Mouse (Mus musculus): ENCODE measurements around the gene Tppp2.

Gene Tppp2

GRCm38 (mm10) chr14:51896539-51897170, 21.6 kb upstream of the Tppp2 start:
- ChIA-PET POLR2A (interaction anchor here in 3 of 4 experiments (0.7 to 7.9 kb wide), 6 partner anchors 10 to 213 kb away, joined by 3 to 65 read pairs (median 5); partner anchors contain the start of genes Mettl17 (in 2 of the 3) and Ndrg2 (in 1 of the 3)), CTCF (interaction anchor here in 2 of 4 experiments (0.6 to 1.1 kb wide), 5 partner anchors 9 to 442 kb away, joined by 3 to 10 read pairs (median 4); partner anchors contain the start of genes Rab2b (in 1 of the 2) and Tox4 (in 1 of the 2))

- ChIA-PET CTCF (interaction anchor here in 1 of 4 experiments (0.7 to 1.0 kb wide), 2 partner anchors 9 to 109 kb away, joined by 3 to 4 read pairs; no protein-coding TSS in a partner anchor), POLR2A (interaction anchor here in 3 of 4 experiments (0.7 to 7.9 kb wide), 12 partner anchors 8 to 148 kb away, joined by 3 to 65 read pairs (median 4); partner anchors contain the start of genes Zfp219 (in 2 of the 3), Mettl17 (in 1 of the 3) and Ndrg2 (in 1 of the 3))
These were observed 18.9 kb upstream of the Tppp2 start for GRCm38 (mm10) chr14:51899351-51899750.

- ChIA-PET POLR2A (interaction anchor here (0.5 to 7.9 kb wide), 51 partner anchors 9 to 439 kb away, joined by 3 to 65 read pairs (median 4); partner anchors contain the start of genes Zfp219 (in 3 of the 4), Hnrnpc (in 2 of the 4), Ndrg2 (in 2 of the 4) and Mettl17 (in 1 of the 4)), CTCF (interaction anchor here (0.5 to 4.5 kb wide), 36 partner anchors 8 to 1553 kb away, joined by 3 to 27 read pairs (median 4); partner anchors contain the start of genes Ndrg2 (in 3 of the 4) and Mettl17 (in 1 of the 4))
These were observed 15.2 kb upstream of the Tppp2 start for GRCm38 (mm10) chr14:51902806-51903710.

- ChIA-PET POLR2A (interaction anchor here (0.7 to 7.9 kb wide), 52 partner anchors 9 to 294 kb away, joined by 3 to 65 read pairs (median 4); partner anchors contain the start of genes Zfp219 (in 3 of the 4), Hnrnpc (in 2 of the 4), Mettl17 (in 2 of the 4) and Ndrg2 (in 2 of the 4)), CTCF (interaction anchor here (0.5 to 4.5 kb wide), 29 partner anchors 9 to 1135 kb away, joined by 3 to 27 read pairs (median 5); partner anchors contain the start of genes Ndrg2 (in 3 of the 4) and Mettl17 (in 1 of the 4))
These were observed 14.4 kb upstream of the Tppp2 start for GRCm38 (mm10) chr14:51903782-51904181.

- CTCF ChIA-PET: interaction anchor here in 3 of 4 experiments (0.5 to 4.5 kb wide), 22 partner anchors 8 to 1134 kb away, joined by 3 to 27 read pairs (median 4); partner anchors contain the start of genes Ndrg2 (in 3 of the 3), Arhgef40 (in 1 of the 3), Mettl17 (in 1 of the 3) and Slc39a2 (in 1 of the 3)
- POLR2A ChIA-PET: interaction anchor here in 3 of 4 experiments (0.8 to 3.7 kb wide), 34 partner anchors 9 to 210 kb away, joined by 3 to 30 read pairs (median 6); partner anchors contain the start of genes Hnrnpc (in 2 of the 3), Ndrg2 (in 2 of the 3), Zfp219 (in 2 of the 3) and Arhgef40 (in 1 of the 3)
These were observed 13.5 kb upstream of the Tppp2 start for GRCm38 (mm10) chr14:51904706-51905105.

- CTCF ChIA-PET: interaction anchor here in 2 of 4 experiments (0.6 to 4.5 kb wide), 8 partner anchors 13 to 421 kb away, joined by 3 to 26 read pairs (median 4); partner anchors contain the start of genes Arhgef40 (in 1 of the 2) and Slc39a2 (in 1 of the 2)
- POLR2A ChIA-PET: interaction anchor here in 2 of 4 experiments (0.6 to 3.7 kb wide), 11 partner anchors 7 to 230 kb away, joined by 3 to 30 read pairs (median 4); partner anchors contain the start of genes Ndrg2 (in 2 of the 2), Rpgrip1 (in 1 of the 2) and Zfp219 (in 1 of the 2)
These were observed 12.1 kb upstream of the Tppp2 start for GRCm38 (mm10) chr14:51906102-51906501.

- ChIA-PET POLR2A (interaction anchor here (0.7 to 4.2 kb wide), 25 partner anchors 7 to 229 kb away, joined by 3 to 65 read pairs (median 9); partner anchors contain the start of genes Mettl17 (in 2 of the 4), Zfp219 (in 2 of the 4), Hnrnpc (in 1 of the 4) and Rnase13 (in 1 of the 4)), CTCF (interaction anchor here in 2 of 4 experiments (0.7 to 1.5 kb wide), 9 partner anchors 8 to 321 kb away, joined by 3 to 5 read pairs (median 3); no protein-coding TSS in a partner anchor)
These were observed 6.9 kb upstream of the Tppp2 start for GRCm38 (mm10) chr14:51911301-51911700.

GRCm38 (mm10) chr14:51912391-51913061, 5.7 kb upstream of the Tppp2 start:
- POLR2A ChIA-PET: interaction anchor here (0.5 to 4.2 kb wide), 73 partner anchors 7 to 404 kb away, joined by 3 to 65 read pairs (median 5); partner anchors contain the start of genes Hnrnpc (in 2 of the 4), Mettl17 (in 2 of the 4), Zfp219 (in 2 of the 4) and Arhgef40 (in 1 of the 4)
- CTCF ChIA-PET: interaction anchor here (0.6 to 3.2 kb wide), 26 partner anchors 9 to 385 kb away, joined by 3 to 27 read pairs (median 4); partner anchors contain the start of gene Mettl17 (in 1 of the 4)

GRCm38 (mm10) chr14:51913062-51913959, 4.9 kb upstream of the Tppp2 start:
- CTCF ChIA-PET: interaction anchor here (0.5 to 3.2 kb wide), 17 partner anchors 9 to 816 kb away, joined by 3 to 27 read pairs (median 4); partner anchors contain the start of gene Mettl17 (in 1 of the 4)
- POLR2A ChIA-PET: interaction anchor here (0.5 to 4.2 kb wide), 57 partner anchors 8 to 599 kb away, joined by 3 to 65 read pairs (median 6); partner anchors contain the start of genes Hnrnpc (in 2 of the 4), Mettl17 (in 2 of the 4), Zfp219 (in 2 of the 4) and Arhgef40 (in 1 of the 4)

- ChIA-PET POLR2A (interaction anchor here in 3 of 4 experiments (0.6 to 4.2 kb wide), 24 partner anchors 9 to 600 kb away, joined by 3 to 65 read pairs (median 4); partner anchors contain the start of genes Arhgef40 (in 1 of the 3), Hnrnpc (in 1 of the 3) and Mettl17 (in 1 of the 3)), CTCF (interaction anchor here in 3 of 4 experiments (0.5 to 3.2 kb wide), 12 partner anchors 10 to 817 kb away, joined by 3 to 27 read pairs (median 3); no protein-coding TSS in a partner anchor)
These were observed 4.1 kb upstream of the Tppp2 start, which contains the start of gene Ndrg2 for GRCm38 (mm10) chr14:51913960-51914762. Gene Ndrg2, minus strand, starts transcription at chr14:51914158.

GRCm38 (mm10) chr14:51915030-51915429, 3.2 kb upstream of the Tppp2 start:
- ChIA-PET POLR2A (interaction anchor here in 2 of 4 experiments (0.8 to 4.2 kb wide), 9 partner anchors 10 to 132 kb away, joined by 3 to 28 read pairs (median 5); partner anchors contain the start of gene Mettl17 (in 1 of the 2)), CTCF (interaction anchor here in 2 of 4 experiments (1.2 to 3.2 kb wide), 2 partner anchors 11 to 105 kb away, joined by 3 to 27 read pairs; no protein-coding TSS in a partner anchor)

- POLR2A ChIA-PET: interaction anchor here in 1 of 4 experiments (0.6 to 1.0 kb wide), 2 partner anchors 72 to 106 kb away, joined by 3 read pairs; no protein-coding TSS in a partner anchor
- CTCF ChIA-PET: no interaction called here
These were observed 1.7 kb upstream of the Tppp2 start for GRCm38 (mm10) chr14:51916539-51916938.

- CTCF ChIA-PET: interaction anchor here in 1 of 4 experiments (1.2 kb wide), 1 partner anchor 99 kb away, joined by 3 read pairs; no protein-coding TSS in a partner anchor
- POLR2A ChIA-PET: no interaction called here
These were observed 741 bp downstream of the Tppp2 start for GRCm38 (mm10) chr14:51918966-51919365.
